Mouse (Mus musculus) B cell, adult 62 days (primary cell): ENCODE measurements around the gene Pank4. TPM values are rescaled to one million over a fixed set of nuclear protein-coding genes. Genes with fewer than 3 reads are reported as not detected.

ENCODE experiments used
- total RNA-seq: library from RNA; stranded (reverse); gene quantifications from 4 replicates; pipeline ENCODE4 v1.2.4, GENCODE M21; 2023

The Pank4 gene
- total RNA-seq: 85.4 to 93.1 TPM (median 87.3 TPM) in 4 replicates

DNA sequence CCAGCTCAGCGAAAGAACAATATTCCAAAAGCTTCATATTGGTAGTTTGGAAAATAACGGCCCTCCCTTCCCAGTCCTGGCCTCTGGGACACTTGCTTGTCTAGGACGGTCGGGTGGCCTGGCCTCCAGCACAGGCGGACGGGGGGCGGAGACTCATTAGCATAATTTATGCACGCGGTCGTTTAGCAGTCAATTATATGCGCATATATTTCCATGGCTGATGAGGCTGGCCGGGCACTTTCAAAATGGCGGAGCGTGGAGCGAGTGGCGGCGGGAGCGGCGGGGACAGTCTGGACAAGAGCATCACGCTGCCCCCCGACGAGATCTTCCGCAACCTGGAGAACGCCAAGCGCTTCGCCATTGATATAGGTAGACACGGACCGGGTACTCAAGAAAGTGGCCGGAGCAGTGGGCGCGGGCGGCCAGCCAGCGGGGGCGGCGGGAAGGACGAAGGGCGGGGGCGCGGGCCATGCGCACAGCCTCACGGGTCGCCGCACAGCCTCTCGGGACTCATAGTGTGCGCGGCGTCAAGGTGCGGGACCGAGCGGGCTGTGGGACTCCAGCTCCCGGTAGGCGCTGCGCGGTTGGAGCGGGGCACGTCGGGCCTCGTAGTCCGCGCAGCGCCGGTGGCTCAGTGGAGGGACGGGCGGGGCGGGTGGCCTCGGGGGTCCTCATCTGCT, at the start of gene Pank4:
Pank4 (plus strand) TSS at position 223 of the 680 bp plus-strand sequence.

GRCm38 (mm10) chr4:154928395-154929087, 35.4 kb upstream of the Pank4 start, which contains the start of gene Tnfrsf14:
Gene Tnfrsf14, minus strand, starts transcription at chr4:154928563.

DNA sequence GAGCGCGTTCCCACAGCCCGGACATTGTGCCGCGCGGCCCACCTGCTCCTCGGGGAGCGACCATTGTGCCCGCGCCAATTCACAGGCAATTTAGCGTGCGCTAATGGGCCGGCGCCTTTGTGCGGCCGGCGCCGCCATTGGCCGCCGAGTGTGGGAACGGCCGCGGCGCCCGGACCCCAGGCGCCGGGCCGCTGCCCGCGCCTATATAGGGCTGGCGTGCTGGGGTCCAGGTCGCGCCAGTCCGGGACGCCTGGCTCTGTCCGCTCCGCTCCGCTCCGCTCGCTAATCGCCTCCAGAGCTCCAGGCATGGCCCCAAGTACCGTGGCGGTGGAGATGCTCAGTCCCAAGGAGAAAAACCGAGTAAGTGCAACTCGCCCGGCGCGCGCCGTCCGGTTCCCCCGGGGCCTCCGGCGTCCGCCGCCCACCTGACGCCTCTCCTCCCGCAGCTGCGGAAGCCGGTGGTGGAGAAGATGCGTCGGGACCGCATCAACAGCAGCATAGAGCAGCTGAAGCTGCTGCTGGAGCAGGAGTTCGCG, 3.2 kb upstream of the Pank4 start, which contains the start of gene Hes5:
Hes5 (plus strand) TSS at position 234 of the 536 bp plus-strand sequence.

Other genes with a start within 250 kb of the Pank4 start
- not detected in 4 replicates for gene Ttc34, start 126.7 kb upstream of the Pank4 start, total RNA-seq
- not detected in 4 replicates for gene Mmel1, start 94.5 kb upstream of the Pank4 start, total RNA-seq
- gene Fam213b, start 65.0 kb upstream of the Pank4 start, total RNA-seq: 1.6 to 2.6 TPM (median 1.9 TPM) in 4 replicates
- 39.2 to 57.8 TPM (median 46.8 TPM) in 4 replicates for gene Tnfrsf14, start 35.6 kb upstream of the Pank4 start, total RNA-seq
- 8.1 to 11.6 TPM (median 10.1 TPM) in 4 replicates for gene Hes5, start 3.2 kb upstream of the Pank4 start, total RNA-seq
- gene Plch2, start 92.7 kb downstream of the Pank4 start, total RNA-seq: 0.16 to 0.91 TPM in 2 of 4 replicates, not detected in the others
- gene Pex10, start 102.9 kb downstream of the Pank4 start, total RNA-seq: 8.1 to 10.3 TPM (median 9.6 TPM) in 4 replicates
- gene Rer1, start 122.3 kb downstream of the Pank4 start, total RNA-seq: 46.4 to 49.9 TPM (median 48.5 TPM) in 4 replicates
- gene Morn1, start 122.5 kb downstream of the Pank4 start, total RNA-seq: 2.7 to 5.3 TPM (median 3.9 TPM) in 4 replicates